Mouse (Mus musculus): ENCODE data around the gene Kcnq5.

GRCm38 (mm10) chr1:21838534-21838933, 123.2 kb downstream of the Kcnq5 start:
- TF ChIP-seq CTCF (IDR thresholded peaks at IDR 0.05; ENCODE audit: low read depth, low read length) (no peak), GATA1 (IDR thresholded peaks at IDR 0.05; ENCODE audit: borderline replicate concordance, low read length) (no peak), TAL1 (conservative IDR thresholded peaks at IDR 0.05; ENCODE audit: low read depth, low read length) (no peak)

All from G1E (cell line).